Mouse (Mus musculus) spleen, postnatal 14 days (tissue): Measurements from ENCODE around the gene Fbxl2.

Source experiments
- DNase-seq, 2 experiments: peaks; one replicate each; pipeline ENCODE4 v3.0.0; 2021 to 2022; ENCODE audit warnings: low spot score in 2 of 2

Gene Fbxl2

GRCm38 (mm10) chr9:113915789-113916188 lies 130.2 kb downstream of the Fbxl2 start:
- DNase-seq: no peak
